Mouse (Mus musculus): Measurements from ENCODE around the gene Ankrd10.
"Not testable (repeated sequence)": the region's sequence is repeated elsewhere in the genome, so short reads cannot be mapped to it uniquely, and the experiment has no call there.

Ankrd10 gene

GRCm38 (mm10) chr8:11608848-11609247 is 26.7 kb downstream of the Ankrd10 start:
- no peak for DNase-seq

GRCm38 (mm10) chr8:11602006-11602680 is 33.4 kb downstream of the Ankrd10 start:
- peak; percentile 43 for DNase-seq

GRCm38 (mm10) chr8:11600301-11600951 is 35.1 kb downstream of the Ankrd10 start:
- no peak for DNase-seq

GRCm38 (mm10) chr8:11593222-11593884 is 42.2 kb downstream of the Ankrd10 start:
- no peak for DNase-seq

GRCm38 (mm10) chr8:11592296-11592695 is 43.3 kb downstream of the Ankrd10 start:
- DNase-seq, result no peak

- DNase-seq, result no peak
These were observed 43.7 kb downstream of the Ankrd10 start for GRCm38 (mm10) chr8:11591837-11592236.

GRCm38 (mm10) chr8:11586374-11586745 is 49.2 kb downstream of the Ankrd10 start:
- DNase-seq, result no peak

- DNase-seq, result no peak
These were observed 49.8 kb downstream of the Ankrd10 start for GRCm38 (mm10) chr8:11585513-11586373.

- no peak for DNase-seq
These were observed 59.8 kb downstream of the Ankrd10 start for GRCm38 (mm10) chr8:11575604-11576384.

- DNase-seq, result no peak
These were observed 60.5 kb downstream of the Ankrd10 start for GRCm38 (mm10) chr8:11574911-11575603.

GRCm38 (mm10) chr8:11572428-11572827 is 63.1 kb downstream of the Ankrd10 start:
- DNase-seq, result no peak

- DNase-seq, result no peak
These were observed 63.6 kb downstream of the Ankrd10 start for GRCm38 (mm10) chr8:11571950-11572349.

GRCm38 (mm10) chr8:11570742-11571141 is 64.8 kb downstream of the Ankrd10 start:
- DNase-seq, result no peak

GRCm38 (mm10) chr8:11569260-11570097 is 66.1 kb downstream of the Ankrd10 start:
- no peak for DNase-seq

GRCm38 (mm10) chr8:11568193-11568592 is 67.4 kb downstream of the Ankrd10 start:
- DNase-seq, result not testable (repeated sequence)

- DNase-seq, result no peak
These were observed 70.8 kb downstream of the Ankrd10 start for GRCm38 (mm10) chr8:11564721-11565120.

- DNase-seq, result no peak
These were observed 71.3 kb downstream of the Ankrd10 start for GRCm38 (mm10) chr8:11564236-11564635.

Data from right cerebral cortex, adult 18-20 months (tissue).